Mouse (Mus musculus) G1E-ER4 (cell line): ENCODE results near the gene Cyfip1. TPM values are rescaled to one million over a fixed set of nuclear protein-coding genes. Genes with fewer than 3 reads are reported as not detected.

ENCODE experiments used
- GATA1 ChIP-seq: IDR thresholded peaks from one replicate; pipeline ENCODE4 v1.8.0; 2012; ENCODE audit warnings: low read length, inconsistent platforms
- polyA plus RNA-seq: library from polyadenylated mRNA; stranded (reverse); fragments of >175 nt; gene quantifications from 2 replicates; pipeline ENCODE4 v1.2.3, GENCODE M21; 2012

Cyfip1 gene
- polyA plus RNA-seq, 1 experiment: 49.5 TPM

DNA sequence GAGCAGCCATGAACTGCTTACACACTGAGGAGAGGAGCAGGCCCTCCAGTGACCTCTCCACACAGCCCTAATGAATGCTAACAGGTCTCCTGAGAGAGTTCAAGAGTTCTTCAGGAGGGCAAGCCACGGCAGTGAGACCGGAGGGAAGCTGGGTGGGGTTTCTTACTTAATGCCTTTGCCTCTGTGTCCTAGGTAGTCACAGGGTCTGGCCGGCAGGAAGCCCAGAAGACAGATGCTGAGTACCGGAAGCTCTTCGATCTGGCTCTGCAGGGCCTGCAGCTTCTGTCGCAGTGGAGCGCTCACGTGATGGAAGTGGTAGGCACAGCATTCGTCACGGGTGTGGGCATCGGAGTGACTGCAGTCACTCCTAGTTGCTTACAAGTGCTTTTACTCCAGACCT is 50.3 kb downstream of the Cyfip1 start:
- TF ChIP-seq GATA1: no peak

DNA sequence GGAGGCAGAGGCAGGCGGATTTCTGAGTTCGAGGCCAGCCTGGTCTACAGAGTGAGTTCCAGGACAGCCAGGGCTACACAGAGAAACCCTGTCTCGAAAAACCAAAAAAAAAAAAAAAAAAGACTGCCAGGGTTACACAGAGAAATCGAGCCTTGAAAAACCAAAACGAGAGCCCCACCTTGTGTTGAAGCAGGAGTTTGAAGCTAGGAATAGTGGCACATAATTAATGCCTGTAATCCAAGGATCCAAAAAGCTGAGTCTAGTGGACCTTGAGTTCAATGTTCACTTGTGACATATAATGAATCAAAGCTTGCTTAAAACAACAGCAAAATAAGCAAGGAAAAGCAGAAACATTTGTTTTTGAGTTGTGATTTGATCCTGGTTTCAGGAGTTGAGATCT is 62.2 kb downstream of the Cyfip1 start:
- TF ChIP-seq GATA1: no peak

DNA sequence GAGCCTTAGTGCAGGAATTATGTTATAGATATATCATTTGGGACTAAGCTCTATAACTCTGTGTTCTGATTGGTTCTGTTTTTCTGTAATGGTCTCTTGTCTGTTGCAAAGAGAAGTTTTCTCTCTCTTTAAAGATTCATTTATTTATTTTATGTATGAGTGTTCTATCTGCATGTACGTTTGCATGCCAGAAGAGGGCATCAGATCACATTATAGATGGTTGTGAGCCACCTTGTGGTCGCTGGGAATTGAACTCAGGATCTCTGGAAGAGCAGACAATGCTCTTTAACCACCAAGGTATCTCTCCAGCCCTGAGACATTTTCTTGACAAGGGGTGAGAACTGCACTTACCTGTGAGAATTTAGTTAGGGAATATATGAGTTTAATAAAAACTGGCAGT is 63.9 kb downstream of the Cyfip1 start:
- TF ChIP-seq GATA1: no peak

DNA sequence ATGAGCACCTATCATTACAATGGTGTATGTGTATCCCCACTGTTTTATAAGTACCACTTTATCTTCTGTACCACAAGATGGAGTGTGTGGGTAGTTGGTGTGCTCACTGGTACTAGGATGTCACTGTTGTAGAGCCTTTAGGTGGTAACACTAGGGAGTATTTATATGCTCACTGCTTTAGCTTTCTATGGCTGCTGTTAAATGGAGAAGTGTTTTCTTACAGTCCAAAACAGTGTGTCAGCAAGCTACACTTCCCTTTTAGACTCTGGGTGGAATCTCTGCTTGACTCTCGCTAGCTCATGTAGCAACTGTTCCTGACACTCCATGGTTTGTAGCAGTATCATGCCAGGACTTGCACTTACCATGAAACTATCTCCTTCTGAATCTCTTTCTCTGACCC is 68.0 kb downstream of the Cyfip1 start:
- TF ChIP-seq GATA1: no peak

DNA sequence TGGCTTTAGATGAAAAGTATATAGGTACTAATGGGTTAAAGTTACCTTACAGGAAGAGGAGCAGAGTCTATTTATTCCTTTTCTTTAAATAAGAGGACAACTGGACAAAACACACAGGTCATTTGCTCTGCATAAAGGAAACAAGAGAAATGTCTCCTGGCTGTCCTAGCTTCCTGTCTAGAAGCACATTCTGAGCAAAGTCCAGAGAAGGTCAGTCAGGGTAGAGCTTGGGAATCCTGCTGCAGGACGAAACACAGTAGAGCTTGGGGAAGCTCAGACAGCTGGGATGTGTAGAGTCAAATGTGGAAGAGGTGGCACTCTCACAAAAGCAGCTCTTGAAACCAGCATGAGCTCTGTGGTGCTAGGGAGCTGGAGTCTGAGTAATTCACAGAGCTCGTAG is 68.8 kb downstream of the Cyfip1 start:
- no peak for TF ChIP-seq GATA1

DNA sequence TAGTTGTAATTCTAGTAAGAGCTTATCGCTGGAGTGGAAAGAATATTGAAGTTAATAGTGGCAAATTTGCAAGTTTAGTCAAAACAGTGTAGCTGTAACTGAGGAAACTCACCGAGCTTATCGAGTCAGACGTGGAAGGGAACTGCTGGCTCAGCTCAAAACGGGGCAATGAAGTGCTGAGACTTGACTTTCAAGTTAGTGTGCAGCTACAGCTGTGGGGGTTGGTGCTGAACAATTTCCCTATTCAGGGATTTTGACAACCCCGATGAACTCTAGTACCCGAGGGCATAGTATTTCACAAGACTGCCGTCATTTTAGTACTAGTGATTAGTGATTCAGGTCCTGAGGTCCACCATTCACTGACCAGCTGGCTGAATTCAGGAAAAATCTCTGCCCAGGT is 69.8 kb downstream of the Cyfip1 start:
- TF ChIP-seq GATA1: no peak

DNA sequence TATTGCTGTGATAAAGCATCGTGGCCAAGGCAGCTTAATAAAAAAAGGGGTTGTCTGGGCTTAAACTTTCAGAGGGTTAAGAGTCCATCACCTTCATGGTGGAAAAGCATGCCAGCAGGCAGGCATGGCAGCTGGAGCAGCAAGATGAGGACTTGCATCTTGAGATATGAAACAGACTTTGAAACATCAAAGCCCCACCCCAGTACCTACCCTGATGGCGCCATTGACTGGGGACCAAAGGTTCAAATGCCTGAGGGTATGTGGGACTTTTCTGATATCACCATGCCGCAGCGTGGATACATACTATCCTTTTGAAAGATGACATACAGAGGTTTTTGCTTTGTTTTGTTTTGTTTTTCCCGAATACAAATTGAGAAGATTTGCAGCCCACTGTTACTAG is 70.6 kb downstream of the Cyfip1 start:
- TF ChIP-seq GATA1: no peak

DNA sequence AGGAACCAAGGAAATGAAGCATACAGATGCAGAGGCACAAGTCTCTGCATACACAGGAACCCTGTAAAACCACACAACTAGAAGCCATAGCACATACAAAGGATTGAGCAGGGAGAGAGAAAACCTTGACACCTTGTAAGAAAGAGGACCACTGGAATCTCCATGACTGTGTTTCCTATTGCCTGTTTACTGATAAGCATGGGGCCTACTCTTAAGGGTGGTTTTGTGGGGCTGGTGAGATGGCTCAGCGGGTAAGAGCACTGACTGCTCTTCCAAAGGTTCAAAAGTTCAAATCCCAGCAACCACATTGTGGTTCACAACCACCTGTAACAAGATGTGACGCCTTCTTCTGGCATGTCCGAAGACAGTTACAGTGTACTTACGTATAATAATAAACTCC is 85.7 kb downstream of the Cyfip1 start:
- no peak for TF ChIP-seq GATA1

DNA sequence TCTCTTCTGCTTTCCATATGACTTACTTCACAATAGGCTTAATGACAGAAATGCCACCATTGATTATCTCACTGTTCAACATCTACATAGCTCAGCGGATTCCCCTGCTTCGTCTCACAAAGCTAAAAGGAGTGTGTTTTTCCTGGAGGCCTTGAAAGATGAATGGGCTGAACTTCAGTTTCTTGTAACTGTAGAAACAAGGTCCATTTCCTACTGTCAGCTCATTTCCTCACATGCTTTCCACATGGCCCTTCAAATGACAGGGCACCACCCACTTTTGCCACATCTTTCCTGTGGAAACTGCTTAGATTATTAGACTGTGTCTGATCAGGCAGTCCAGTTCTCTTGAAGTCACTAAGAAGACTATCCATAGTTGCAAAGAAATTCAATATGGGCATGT is 87.1 kb downstream of the Cyfip1 start:
- no peak for TF ChIP-seq GATA1

DNA sequence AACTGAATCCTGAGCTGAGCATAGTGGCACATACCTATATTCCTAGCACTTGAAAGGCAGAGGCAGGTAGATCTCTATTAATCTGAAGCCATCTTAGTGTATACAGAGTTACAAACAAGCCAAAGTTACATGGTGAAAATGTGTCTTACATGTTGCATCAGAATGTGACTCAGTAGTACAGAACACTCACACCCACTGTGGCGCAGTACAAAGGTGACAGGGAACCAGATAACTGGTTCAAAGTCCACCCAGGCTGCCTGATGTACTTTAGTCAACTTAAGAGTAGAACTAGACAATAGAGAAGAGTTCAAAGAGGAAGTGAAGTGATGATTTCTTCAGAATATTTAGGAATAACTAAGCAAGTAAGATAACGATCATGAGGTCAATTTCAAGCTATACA is 93.5 kb downstream of the Cyfip1 start:
- no peak for TF ChIP-seq GATA1

DNA sequence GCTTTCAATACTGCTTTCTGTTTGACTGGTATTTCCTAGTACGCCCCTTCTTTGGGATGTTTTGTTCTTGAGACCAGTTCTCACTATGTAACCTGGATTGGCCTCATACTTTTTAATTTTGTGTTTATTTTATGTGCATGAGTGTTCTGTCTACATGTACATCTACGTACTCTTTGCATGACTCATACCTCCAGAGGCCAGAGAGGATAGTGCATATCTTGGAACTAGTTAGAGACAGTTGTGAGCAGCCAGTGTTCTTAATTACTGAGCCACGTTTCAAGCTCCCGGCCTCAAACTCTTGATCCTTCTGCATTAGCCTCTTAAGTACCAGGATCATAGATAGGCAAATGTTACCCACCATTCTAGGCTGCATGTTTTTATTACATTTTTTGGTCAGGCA is 96.8 kb downstream of the Cyfip1 start:
- no peak for TF ChIP-seq GATA1

DNA sequence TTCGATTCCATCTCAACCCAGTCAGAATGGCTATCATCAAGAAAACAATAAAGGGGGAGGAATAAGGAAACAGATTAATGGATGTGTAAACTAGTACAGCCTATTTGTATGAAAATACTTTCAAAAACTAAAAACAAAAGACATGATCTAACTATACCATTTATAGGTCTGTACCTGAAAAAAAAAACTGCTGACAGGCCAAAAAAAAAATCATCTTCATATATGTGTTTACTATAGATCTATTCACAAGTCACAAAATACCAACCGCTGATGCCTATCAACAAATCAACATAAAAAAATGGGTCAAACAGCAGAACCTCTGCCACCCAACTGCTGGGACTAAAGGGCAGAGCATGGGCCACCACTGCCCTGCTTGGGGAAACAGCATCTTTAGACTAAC is 114.5 kb downstream of the Cyfip1 start:
- TF ChIP-seq GATA1: no peak

DNA sequence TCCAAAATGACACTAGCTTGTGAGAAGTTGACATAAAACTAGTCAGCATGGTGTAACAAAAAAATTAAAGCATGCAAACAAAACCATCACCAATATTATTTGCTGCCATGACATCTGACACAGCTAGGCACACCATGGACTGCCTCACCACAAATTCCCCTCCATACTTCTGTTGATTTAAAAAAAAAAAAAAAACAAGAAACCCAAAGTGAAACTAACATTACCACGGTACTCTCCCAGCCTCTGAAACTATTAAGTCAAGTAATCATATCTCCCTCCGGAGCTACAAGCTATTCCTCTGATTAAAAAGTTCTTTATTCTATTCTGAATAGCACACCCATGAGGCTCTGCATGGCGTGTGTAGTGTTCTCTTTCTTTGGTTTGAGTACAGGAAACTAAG is 115.6 kb downstream of the Cyfip1 start:
- no peak for TF ChIP-seq GATA1

DNA sequence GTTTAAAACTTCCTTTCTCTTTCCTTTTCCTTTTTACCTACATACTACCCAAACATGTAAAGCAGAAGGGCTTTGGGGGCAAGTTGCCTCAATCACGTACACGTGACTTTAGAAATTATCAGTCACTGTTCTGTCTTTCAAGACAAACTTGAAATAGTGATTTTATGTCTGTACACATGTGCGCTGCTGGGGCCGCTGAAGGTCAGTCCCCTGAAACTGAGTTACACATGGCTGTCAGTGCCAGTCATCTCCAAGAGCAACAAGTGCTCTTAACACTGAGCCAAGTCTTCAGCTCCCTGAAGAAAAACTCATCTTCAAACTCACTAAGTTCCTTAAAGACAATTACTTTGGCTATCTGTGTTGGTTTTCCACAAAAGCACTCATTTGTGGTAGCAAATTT is 116.4 kb downstream of the Cyfip1 start:
- TF ChIP-seq GATA1: no peak

DNA sequence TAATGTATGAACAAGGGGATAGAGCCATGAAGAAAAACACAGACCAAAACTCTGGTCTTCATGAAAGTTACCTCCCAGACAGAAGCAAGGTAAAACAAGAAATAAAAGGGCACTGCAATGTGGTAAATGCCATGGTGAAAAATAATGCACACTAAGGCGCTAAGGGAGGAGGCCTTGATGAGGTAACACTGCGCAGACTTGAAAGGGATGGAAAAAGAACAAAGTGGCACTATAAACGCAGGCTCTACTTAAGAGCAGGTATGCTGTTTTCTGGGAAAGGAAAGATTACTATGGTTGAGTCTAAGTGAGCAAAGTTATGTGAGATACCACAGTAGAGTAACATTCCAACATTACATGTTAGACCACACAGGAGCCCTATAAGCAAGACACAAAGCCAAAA is 118.3 kb downstream of the Cyfip1 start:
- TF ChIP-seq GATA1: no peak

DNA sequence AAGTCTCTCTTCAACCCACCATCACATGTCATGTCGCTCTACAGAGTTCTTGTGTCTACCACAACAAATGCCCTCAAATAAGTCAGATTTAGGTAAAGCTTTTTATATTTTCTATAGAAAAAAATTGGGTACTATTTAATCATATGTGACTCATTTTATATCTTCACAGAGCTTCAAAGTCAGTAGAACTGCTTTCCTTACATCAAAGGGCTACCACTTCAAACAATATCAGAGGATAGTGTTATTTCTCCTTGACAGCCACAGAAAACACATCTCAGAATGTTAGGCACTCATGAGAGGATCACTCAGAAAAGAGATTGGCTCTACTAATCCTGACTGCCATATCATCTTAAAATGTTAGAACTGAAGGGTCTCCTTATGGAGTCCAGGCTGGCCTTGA is 119.0 kb downstream of the Cyfip1 start:
- no peak for TF ChIP-seq GATA1

DNA sequence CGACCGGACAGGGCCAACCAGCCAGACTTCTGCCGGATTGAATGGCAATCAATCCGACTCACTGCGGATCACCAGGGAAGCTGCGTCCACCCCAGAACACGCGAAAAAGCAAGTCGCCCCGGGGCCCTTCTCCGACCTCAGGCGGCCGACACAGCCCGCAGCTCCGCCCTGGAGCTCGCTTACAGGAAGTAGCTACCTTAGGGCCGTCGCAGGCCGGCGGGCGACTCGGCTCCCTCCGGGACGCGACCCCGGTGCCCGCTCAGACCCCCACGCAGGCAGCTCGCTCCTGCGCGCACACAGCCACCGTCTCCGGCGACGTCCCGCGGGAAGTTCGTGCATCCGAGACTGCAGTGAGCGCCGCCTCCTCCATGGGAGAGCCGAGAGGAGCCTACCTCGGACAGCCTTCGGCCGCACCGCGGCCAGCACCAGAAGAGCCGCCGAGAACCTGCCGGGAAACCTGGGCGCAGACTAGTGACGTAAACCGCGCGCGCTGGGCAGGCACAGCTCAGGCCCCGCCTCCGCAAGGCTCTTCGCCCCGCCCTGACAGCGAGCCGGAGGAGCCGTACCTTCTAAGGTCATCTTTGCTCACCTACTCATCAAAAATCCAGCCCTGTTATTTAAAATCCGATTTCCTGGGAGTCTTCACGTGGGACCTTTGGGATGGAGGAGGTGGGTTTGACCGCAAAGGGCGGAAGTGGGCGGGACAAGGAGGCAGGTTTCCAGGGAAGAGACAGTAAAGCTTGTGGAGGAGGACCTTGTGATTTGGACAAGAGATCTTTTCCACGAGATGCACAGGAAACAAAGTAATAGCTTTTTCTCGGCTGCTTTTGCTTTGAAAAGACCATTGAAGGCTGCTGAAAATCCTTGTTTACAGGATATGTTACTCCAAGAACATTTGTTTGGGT is 120.7 kb downstream of the Cyfip1 start, which contains the start of gene Nipa2:
Nipa2 (minus strand) TSS at position 473 of the 905 bp plus-strand sequence.
- TF ChIP-seq GATA1: no peak

DNA sequence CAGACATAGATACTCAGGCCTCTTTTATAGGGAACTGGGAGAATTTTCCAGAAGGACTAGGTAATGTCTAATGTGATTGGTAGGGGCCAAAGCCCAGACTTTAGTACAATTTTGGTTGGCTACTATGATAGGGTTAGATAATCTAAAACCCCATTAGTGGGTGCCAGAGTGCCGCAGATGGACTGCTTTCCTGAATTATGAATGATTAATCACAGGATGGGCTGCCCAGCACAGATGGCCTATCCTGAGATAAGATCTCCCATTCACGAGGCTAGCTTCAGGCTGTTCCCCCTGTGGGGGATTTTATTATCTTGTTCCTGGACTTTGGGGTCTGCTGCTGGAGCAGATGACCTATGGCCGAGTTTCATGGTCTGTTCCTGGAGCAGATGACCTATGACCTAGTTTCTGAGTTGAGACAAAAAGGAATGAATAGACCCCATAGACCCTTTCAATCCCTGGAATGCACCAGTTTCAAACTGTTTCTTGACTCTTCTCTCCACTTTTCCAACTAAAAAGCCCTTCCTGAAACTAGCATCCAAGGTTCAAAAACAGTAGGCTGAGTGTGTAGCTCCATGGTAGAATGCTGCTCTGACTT is 125.4 kb downstream of the Cyfip1 start:
- no peak for TF ChIP-seq GATA1
